Mouse (Mus musculus) MEL (cell line): ENCODE data around the gene Oaz1. TPM values are rescaled to one million over a fixed set of nuclear protein-coding genes. Genes with fewer than 3 reads are reported as not detected.

Experiments
- DNase-seq: peaks from one replicate; pipeline ENCODE4 v3.0.0; 2011; ENCODE audit warnings: low read depth, low spot score
- H3K27ac ChIP-seq: 2 replicates; pipeline ENCODE4 v1.5.1; 2012; ENCODE audit warnings: low read depth, mild to moderate bottlenecking, control low read depth, low read length, moderate library complexity; ENCODE audit not compliant: control insufficient read depth
- H3K27me3 ChIP-seq, 2 experiments: fragments of 150-350 bp in 1 of 2; sonication (generic) in 1 of 2; 2 replicates each; pipeline ENCODE4 v1.6.1; 2012; ENCODE audit warnings: low read length in 2 of 2, mild to moderate bottlenecking in 2 of 2, improper control_type of control experiment in 1 of 2, moderate library complexity in 1 of 2; ENCODE audit not compliant: insufficient read depth in 2 of 2, control insufficient read depth in 1 of 2
- H3K36me3 ChIP-seq, 2 experiments: 2 replicates each; pipeline ENCODE4 v1.6.1; 2012 to 2014; ENCODE audit warnings: low read length in 2 of 2, improper control_type of control experiment in 1 of 2, inconsistent platforms in 1 of 2, mild to moderate bottlenecking in 1 of 2; ENCODE audit not compliant: insufficient read depth in 2 of 2, control insufficient read depth in 1 of 2
- H3K4me1 ChIP-seq, 2 experiments: fragments of 150-350 bp in 1 of 2; sonication (generic) in 1 of 2; 2 replicates each; pipeline ENCODE4 v1.6.1; 2012; ENCODE audit warnings: low read length in 2 of 2, improper control_type of control experiment in 1 of 2, mild to moderate bottlenecking in 1 of 2; ENCODE audit not compliant: insufficient read depth in 2 of 2, control insufficient read depth in 1 of 2
- H3K4me3 ChIP-seq, 2 experiments: fragments of 150-350 bp in 1 of 2; sonication (generic) in 1 of 2; 2 replicates each; pipeline ENCODE4 v1.5.1; 2012; ENCODE audit warnings: low read depth in 2 of 2, low read length in 2 of 2, mild to moderate bottlenecking in 2 of 2, moderate library complexity in 2 of 2, control low read depth in 1 of 2, improper control_type of control experiment in 1 of 2; ENCODE audit not compliant: control insufficient read depth in 1 of 2, insufficient read depth in 1 of 2
- H3K79me2 ChIP-seq: 2 replicates; pipeline ENCODE4 v1.6.1; 2012; ENCODE audit warnings: mild to moderate bottlenecking, low read length, moderate library complexity; ENCODE audit not compliant: control insufficient read depth, poor library complexity, insufficient read depth
- H3K9ac ChIP-seq: 2 replicates; pipeline ENCODE4 v1.6.1; 2012; ENCODE audit warnings: low read depth, mild to moderate bottlenecking, control low read depth, low read length, moderate library complexity; ENCODE audit not compliant: control insufficient read depth, poor library complexity, severe bottlenecking
- H3K9me3 ChIP-seq: fragments of 150-350 bp; sonication (generic); replicated peaks from 2 replicates; pipeline ENCODE4 v1.6.1; 2012; ENCODE audit warnings: mild to moderate bottlenecking, low read length, improper control_type of control experiment, moderate library complexity; ENCODE audit not compliant: insufficient read depth
- BHLHE40 ChIP-seq: IDR thresholded peaks from 2 replicates; pipeline ENCODE4 v1.6.1; 2012; ENCODE audit warnings: low read depth, mild to moderate bottlenecking, inconsistent platforms, low read length, improper control_type of control experiment, borderline replicate concordance
- CHD1 ChIP-seq: IDR thresholded peaks from 2 replicates; pipeline ENCODE4 v1.6.1; 2012; ENCODE audit warnings: low read depth, mild to moderate bottlenecking, inconsistent platforms, low read length, improper control_type of control experiment
- CHD2 ChIP-seq: IDR thresholded peaks from 2 replicates; pipeline ENCODE4 v1.6.1; 2011; ENCODE audit warnings: low read length, improper control_type of control experiment
- CTCF ChIP-seq, 3 experiments: IDR thresholded peaks in 2 of 3; conservative IDR thresholded peaks in 1 of 3; 2 replicates each; pipeline ENCODE4 v1.5.1; 2011 to 2012; ENCODE audit warnings: low read length in 3 of 3, low read depth in 2 of 3, mild to moderate bottlenecking in 2 of 3, improper control_type of control experiment in 1 of 3, inconsistent platforms in 1 of 3, mixed read lengths in 1 of 3, moderate library complexity in 1 of 3; ENCODE audit not compliant: control insufficient read depth in 1 of 3, insufficient read depth in 1 of 3, poor library complexity in 1 of 3, severe bottlenecking in 1 of 3
- E2F4 ChIP-seq: IDR thresholded peaks from 2 replicates; pipeline ENCODE4 v1.6.1; 2011; ENCODE audit warnings: low read depth, low read length, improper control_type of control experiment, borderline replicate concordance
- ELF1 ChIP-seq: IDR thresholded peaks from 2 replicates; pipeline ENCODE4 v1.6.1; 2014; ENCODE audit warnings: low read depth, mild to moderate bottlenecking, inconsistent platforms, low read length, improper control_type of control experiment, moderate library complexity
- EP300 ChIP-seq, 2 experiments: IDR thresholded peaks; 2 replicates each; pipeline ENCODE4 v1.6.1; 2011; ENCODE audit warnings: improper control_type of control experiment in 2 of 2, low read length in 2 of 2, low read depth in 1 of 2, mild to moderate bottlenecking in 1 of 2
- JUND ChIP-seq: IDR thresholded peaks from 2 replicates; pipeline ENCODE4 v1.6.1; 2011; ENCODE audit warnings: low read depth, mild to moderate bottlenecking, improper control_type of control experiment, low read length
- KAT2A ChIP-seq: conservative IDR thresholded peaks from 2 replicates; pipeline ENCODE4 v1.6.1; 2012; ENCODE audit warnings: low read depth, low read length, improper control_type of control experiment, inconsistent platforms
- MAZ ChIP-seq: IDR thresholded peaks from 2 replicates; pipeline ENCODE4 v1.6.1; 2012; ENCODE audit warnings: low read depth, mild to moderate bottlenecking, inconsistent platforms, low read length, improper control_type of control experiment
- MYB ChIP-seq: IDR thresholded peaks from 2 replicates; pipeline ENCODE4 v1.6.1; 2011; ENCODE audit warnings: mild to moderate bottlenecking, low read depth, low read length, improper control_type of control experiment
- NRF1 ChIP-seq: IDR thresholded peaks from 2 replicates; pipeline ENCODE4 v1.6.1; 2014; ENCODE audit warnings: low read depth, mild to moderate bottlenecking, inconsistent platforms, low read length, improper control_type of control experiment, moderate library complexity; ENCODE audit not compliant: poor library complexity, insufficient read depth, severe bottlenecking
- POLR2A ChIP-seq, 2 experiments: IDR thresholded peaks; 2 replicates each; pipeline ENCODE4 v1.6.1; 2011 to 2012; ENCODE audit warnings: low read length in 2 of 2, mild to moderate bottlenecking in 2 of 2, control low read depth in 1 of 2, improper control_type of control experiment in 1 of 2, low read depth in 1 of 2, moderate library complexity in 1 of 2; ENCODE audit not compliant: control insufficient read depth in 1 of 2, insufficient read depth in 1 of 2, poor library complexity in 1 of 2
- POLR2AphosphoS2 ChIP-seq: IDR thresholded peaks from 2 replicates; pipeline ENCODE4 v1.6.1; 2011; ENCODE audit warnings: low read length, improper control_type of control experiment
- POLR2AphosphoS5 ChIP-seq: IDR thresholded peaks from 2 replicates; pipeline ENCODE4 v1.6.1; 2012; ENCODE audit warnings: low read depth, borderline replicate concordance, mild to moderate bottlenecking, inconsistent platforms, low read length, moderate library complexity, mixed read lengths
- RCOR1 ChIP-seq: IDR thresholded peaks from 2 replicates; pipeline ENCODE4 v1.6.1; 2012; ENCODE audit warnings: low read depth, mild to moderate bottlenecking, inconsistent platforms, low read length, improper control_type of control experiment
- SMC3 ChIP-seq: IDR thresholded peaks from 2 replicates; pipeline ENCODE4 v1.6.1; 2011; ENCODE audit warnings: low read depth, low read length, improper control_type of control experiment
- TAL1 ChIP-seq: IDR thresholded peaks from 2 replicates; pipeline ENCODE4 v1.6.1; 2012; ENCODE audit warnings: mild to moderate bottlenecking, inconsistent platforms, low read length, moderate library complexity, mixed read lengths
- TBP ChIP-seq: IDR thresholded peaks from 2 replicates; pipeline ENCODE4 v1.8.0; 2011; ENCODE audit warnings: low read depth, low read length, improper control_type of control experiment
- TCF12 ChIP-seq: IDR thresholded peaks from 2 replicates; pipeline ENCODE4 v1.6.1; 2014; ENCODE audit warnings: low read depth, mild to moderate bottlenecking, inconsistent platforms, low read length, improper control_type of control experiment, moderate library complexity
- UBTF ChIP-seq: IDR thresholded peaks from 2 replicates; pipeline ENCODE4 v1.6.1; 2012; ENCODE audit warnings: low read depth, mild to moderate bottlenecking, inconsistent platforms, low read length, improper control_type of control experiment, moderate library complexity, borderline replicate concordance; ENCODE audit not compliant: insufficient read depth
- USF2 ChIP-seq, 2 experiments: IDR thresholded peaks; 2 replicates each; pipeline ENCODE4 v1.6.1; 2011 to 2012; ENCODE audit warnings: improper control_type of control experiment in 2 of 2, low read length in 2 of 2, borderline replicate concordance in 1 of 2, inconsistent platforms in 1 of 2, low read depth in 1 of 2, mild to moderate bottlenecking in 1 of 2; ENCODE audit not compliant: insufficient read depth in 1 of 2
- ZC3H11A ChIP-seq: IDR thresholded peaks from 2 replicates; pipeline ENCODE4 v1.6.1; 2012; ENCODE audit warnings: low read depth, mild to moderate bottlenecking, inconsistent platforms, low read length, improper control_type of control experiment
- ZKSCAN1 ChIP-seq: IDR thresholded peaks from 2 replicates; pipeline ENCODE4 v1.6.1; 2012; ENCODE audit warnings: low read depth, mild to moderate bottlenecking, inconsistent platforms, low read length, improper control_type of control experiment, moderate library complexity
- polyA plus RNA-seq, 2 experiments: library from polyadenylated mRNA; stranded (reverse) in 1 of 2; unstranded in 1 of 2; fragments of >175 nt in 1 of 2; fragments of >200 nt in 1 of 2; gene quantifications; 2 replicates each; pipeline versions ENCODE4 v1.2.1 to v1.2.4; 2012; ENCODE audit warnings: low replicate concordance in 2 of 2, low read depth in 1 of 2; ENCODE audit not compliant: insufficient read length in 2 of 2, insufficient read depth in 1 of 2, missing spikeins in 1 of 2
- total RNA-seq: library from RNA; depleted of rRNA; stranded (reverse); fragments of 300-350 nt; gene quantifications from 2 replicates; pipeline ENCODE4 v1.2.3, GENCODE M21; 2012

Gene Oaz1
- total and polyA plus RNA-seq, 3 experiments = 983 to 1,528 TPM; not detected in 1

- no peak for TF ChIP-seq CHD2
- no peak for TF ChIP-seq E2F4
- TF ChIP-seq NRF1 = no peak
- no peak for TF ChIP-seq POLR2A (IDR thresholded peaks at IDR 0.05; ENCODE audit: control insufficient read depth in 1 of 2, insufficient read depth in 1 of 2, low read depth in 1 of 2, low read length in 2 of 2, poor library complexity in 1 of 2)
- TF ChIP-seq POLR2AphosphoS2 = no peak
- no peak for TF ChIP-seq TBP
- TF ChIP-seq USF2 (IDR thresholded peaks at IDR 0.05; ENCODE audit: borderline replicate concordance in 1 of 2, insufficient read depth in 1 of 2, low read depth in 1 of 2, low read length in 2 of 2) = no peak
- no peak for TF ChIP-seq MYB
- no peak for TF ChIP-seq KAT2A
- no peak within 1 kb of the TSS for H3K27ac ChIP-seq
- H3K4me1 ChIP-seq = no peaks in the 10 kb centered on the region
- H3K27me3 ChIP-seq = no peaks in the 10 kb centered on the region
- DNase-seq = no peak
- no peaks in the 10 kb centered on the region for H3K9me3 ChIP-seq
- no peaks in the 10 kb centered on the region for H3K36me3 ChIP-seq
- H3K9ac ChIP-seq = no peak within 1 kb of the TSS
- no peak within 1 kb of the TSS for H3K4me3 ChIP-seq
- no peaks in the 10 kb centered on the region for H3K79me2 ChIP-seq
These were observed 45.1 kb downstream of the Oaz1 start, which contains the start of gene Tmprss9 for GRCm38 (mm10) chr10:80871581-80871980. Tmprss9 (plus strand) TSS chr10:80871848.

- Histone ChIP-seq H3K79me2 (no peaks in the 10 kb centered on the region), H3K36me3 (no peaks in the 10 kb centered on the region), H3K27ac (no peak overlapping the region), H3K9me3 (no peaks in the 10 kb centered on the region), H3K27me3 (no peaks in the 10 kb centered on the region), H3K4me1 (no peaks in the 10 kb centered on the region; a peak in 1 of 4 replicates), H3K4me3 (no peak overlapping the region), H3K9ac (no peak overlapping the region)
- no peak for DNase-seq
- TF ChIP-seq CHD1 (no peak), EP300 (IDR thresholded peaks at IDR 0.05; ENCODE audit: low read depth in 1 of 2, low read length in 2 of 2) (no peak), POLR2A (IDR thresholded peaks at IDR 0.05; ENCODE audit: control insufficient read depth in 1 of 2, insufficient read depth in 1 of 2, low read depth in 1 of 2, low read length in 2 of 2, poor library complexity in 1 of 2) (no peak), E2F4 (no peak), TAL1 (no peak), TCF12 (no peak), ZC3H11A (no peak), NRF1 (no peak), POLR2AphosphoS5 (no peak), UBTF (no peak), MYB (no peak), RCOR1 (no peak), MAZ (no peak), ZKSCAN1 (no peak), SMC3 (no peak), ELF1 (no peak), BHLHE40 (no peak), CTCF (IDR thresholded peaks at IDR 0.05 in 2 of 3, conservative IDR thresholded peaks at IDR 0.05 in 1 of 3; ENCODE audit: control insufficient read depth in 1 of 3, insufficient read depth in 1 of 3, low read depth in 2 of 3, low read length in 3 of 3, poor library complexity in 1 of 3, severe bottlenecking in 1 of 3) (no peak), JUND (no peak)
These were observed 47.6 kb downstream of the Oaz1 start for GRCm38 (mm10) chr10:80874035-80874434.
